Mouse (Mus musculus): ENCODE results near the gene Ptprd. TPM values are rescaled to one million over a fixed set of nuclear protein-coding genes. Genes with fewer than 3 reads are reported as not detected.

The Ptprd gene
- total and polyA plus RNA-seq, 3 experiments: not detected

DNA sequence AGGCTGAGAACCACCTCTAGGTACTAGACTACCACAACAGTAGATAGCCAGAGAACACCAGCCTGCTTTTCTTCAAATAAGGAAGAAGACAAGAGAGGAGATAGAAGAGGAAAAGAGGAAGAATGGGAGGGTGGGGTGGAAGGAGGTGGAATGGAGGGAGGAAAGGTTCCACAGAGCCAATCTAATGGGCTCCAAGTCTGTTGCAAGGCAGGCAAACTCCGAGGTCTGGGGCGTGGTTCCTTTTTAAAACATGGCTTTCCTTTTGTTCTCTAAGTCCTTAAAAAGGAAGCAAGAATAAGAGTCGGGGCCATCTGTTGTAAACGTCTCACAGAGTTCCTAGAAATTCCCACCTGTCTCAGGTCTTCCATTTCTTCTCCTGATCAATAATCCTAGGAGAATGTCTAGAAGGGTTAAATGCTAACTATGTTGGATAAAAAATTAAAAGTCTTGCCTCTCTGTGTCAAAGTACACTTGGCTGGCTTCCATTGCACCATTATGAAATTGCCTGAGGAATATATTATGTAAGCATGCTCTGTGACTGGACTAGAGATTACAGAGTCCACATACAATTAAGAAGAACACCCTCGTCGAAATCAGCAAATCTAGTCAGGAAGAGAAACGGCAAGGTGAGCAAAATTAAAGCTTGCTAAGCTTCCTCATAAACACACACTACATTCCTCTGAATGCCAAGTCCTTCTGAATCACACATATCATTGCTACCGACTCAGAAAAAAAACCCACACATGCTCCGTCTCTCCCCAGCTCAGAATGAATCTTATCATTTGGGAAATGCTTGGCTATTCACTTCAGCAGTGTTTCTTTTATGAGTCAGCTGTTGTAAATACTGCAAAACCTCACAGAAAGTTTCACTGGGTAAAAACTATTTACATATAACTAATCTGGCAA is 1787.2 kb downstream of the Ptprd start:
- H3K9ac ChIP-seq (ENCODE audit: control insufficient read depth, low read depth, low read length, poor library complexity, severe bottlenecking): no peak overlapping the region
- TF ChIP-seq TCF12 (IDR thresholded peaks at IDR 0.05; ENCODE audit: low read depth, low read length) (no peak), MAFK (IDR thresholded peaks at IDR 0.05; ENCODE audit: borderline replicate concordance, low read depth, low read length) (no peak), HCFC1 (IDR thresholded peaks at IDR 0.05; ENCODE audit: low read depth, low read length) (no peak), ETS1 (IDR thresholded peaks at IDR 0.05; ENCODE audit: low read depth, low read length) (no peak), ZMIZ1 (IDR thresholded peaks at IDR 0.05; ENCODE audit: low read depth, low read length) (no peak), SMC3 (IDR thresholded peaks at IDR 0.05; ENCODE audit: low read depth, low read length) (no peak), USF1 (IDR thresholded peaks at IDR 0.05; ENCODE audit: low read depth, low read length) (no peak), BHLHE40 (IDR thresholded peaks at IDR 0.05; ENCODE audit: borderline replicate concordance, low read depth, low read length) (no peak), E2F4 (IDR thresholded peaks at IDR 0.05; ENCODE audit: borderline replicate concordance, low read depth, low read length) (no peak), NELFE (IDR thresholded peaks at IDR 0.05; ENCODE audit: low read depth, low read length) (no peak)
- H3K4me1 ChIP-seq (ENCODE audit: control insufficient read depth in 1 of 2, insufficient read depth in 2 of 2, low read length in 2 of 2): no peaks in the 10 kb centered on the region
- H3K27me3 ChIP-seq (ENCODE audit: control insufficient read depth in 1 of 2, insufficient read depth in 2 of 2, low read length in 2 of 2): no peaks in the 10 kb centered on the region
- DNase-seq (ENCODE audit: low read depth, low spot score): no peak
- H3K36me3 ChIP-seq (ENCODE audit: control insufficient read depth in 1 of 2, insufficient read depth in 2 of 2, low read length in 2 of 2): no peaks in the 10 kb centered on the region
- H3K4me3 ChIP-seq (ENCODE audit: control insufficient read depth in 1 of 2, insufficient read depth in 1 of 2, low read depth in 2 of 2, low read length in 2 of 2): no peak overlapping the region
- no peaks in the 10 kb centered on the region for H3K79me2 ChIP-seq (ENCODE audit: control insufficient read depth, insufficient read depth, low read length, poor library complexity)
- H3K9me3 ChIP-seq (replicated peaks; ENCODE audit: insufficient read depth, low read length): no peaks in the 10 kb centered on the region
- H3K27ac ChIP-seq (ENCODE audit: control insufficient read depth, low read depth, low read length): no peak overlapping the region

DNA sequence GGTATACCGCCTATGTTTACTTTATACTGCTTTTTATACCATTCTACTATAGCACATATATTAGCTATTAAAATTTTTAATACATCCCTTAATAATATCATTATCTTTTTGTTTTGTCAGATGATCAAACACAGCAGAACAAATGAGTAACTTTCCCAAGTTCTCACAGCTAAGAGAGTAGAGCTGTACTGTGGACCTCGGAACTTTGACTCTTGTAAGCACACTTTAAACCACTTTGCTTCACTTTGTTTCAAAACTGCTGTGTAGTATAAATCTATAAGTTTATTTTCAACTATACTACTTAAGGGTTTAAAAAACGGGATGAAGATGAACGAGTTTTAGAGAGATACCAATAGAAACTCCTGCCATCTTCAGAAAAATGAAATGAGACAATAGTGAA is 1789.6 kb downstream of the Ptprd start:
- Histone ChIP-seq H3K36me3 (ENCODE audit: control insufficient read depth in 1 of 2, insufficient read depth in 2 of 2, low read length in 2 of 2) (no peaks in the 10 kb centered on the region), H3K27ac (ENCODE audit: control insufficient read depth, low read depth, low read length) (no peak overlapping the region), H3K27me3 (ENCODE audit: control insufficient read depth in 1 of 2, insufficient read depth in 2 of 2, low read length in 2 of 2) (no peaks in the 10 kb centered on the region), H3K4me1 (ENCODE audit: control insufficient read depth in 1 of 2, insufficient read depth in 2 of 2, low read length in 2 of 2) (no peaks in the 10 kb centered on the region), H3K9ac (ENCODE audit: control insufficient read depth, low read depth, low read length, poor library complexity, severe bottlenecking) (no peak overlapping the region), H3K4me3 (ENCODE audit: control insufficient read depth in 1 of 2, insufficient read depth in 1 of 2, low read depth in 2 of 2, low read length in 2 of 2) (no peak overlapping the region), H3K9me3 (replicated peaks; ENCODE audit: insufficient read depth, low read length) (no peaks in the 10 kb centered on the region), H3K79me2 (ENCODE audit: control insufficient read depth, insufficient read depth, low read length, poor library complexity) (no peaks in the 10 kb centered on the region)
- TF ChIP-seq UBTF (IDR thresholded peaks at IDR 0.05; ENCODE audit: borderline replicate concordance, insufficient read depth, low read depth, low read length) (no peak), CHD2 (IDR thresholded peaks at IDR 0.05; ENCODE audit: low read length) (no peak), NRF1 (IDR thresholded peaks at IDR 0.05; ENCODE audit: insufficient read depth, low read depth, low read length, poor library complexity, severe bottlenecking) (no peak), MAZ (IDR thresholded peaks at IDR 0.05; ENCODE audit: low read depth, low read length) (no peak), TCF12 (IDR thresholded peaks at IDR 0.05; ENCODE audit: low read depth, low read length) (no peak), CTCF (IDR thresholded peaks at IDR 0.05 in 2 of 3, conservative IDR thresholded peaks at IDR 0.05 in 1 of 3; ENCODE audit: control insufficient read depth in 1 of 3, insufficient read depth in 1 of 3, low read depth in 2 of 3, low read length in 3 of 3, poor library complexity in 1 of 3, severe bottlenecking in 1 of 3) (no peak), KAT2A (conservative IDR thresholded peaks at IDR 0.05; ENCODE audit: low read depth, low read length) (no peak), ETS1 (IDR thresholded peaks at IDR 0.05; ENCODE audit: low read depth, low read length) (no peak), BHLHE40 (IDR thresholded peaks at IDR 0.05; ENCODE audit: borderline replicate concordance, low read depth, low read length) (no peak), MYB (IDR thresholded peaks at IDR 0.05; ENCODE audit: low read depth, low read length) (no peak), USF1 (IDR thresholded peaks at IDR 0.05; ENCODE audit: low read depth, low read length) (no peak), ZNF384 (IDR thresholded peaks at IDR 0.05; ENCODE audit: low read depth, low read length) (no peak)
- DNase-seq (ENCODE audit: low read depth, low spot score): no peak

All from MEL (cell line).